Mouse (Mus musculus) inflammation-experienced regulatory T-cells, adult 6 months (primary cell): ENCODE measurements around the gene Corin. TPM values are rescaled to one million over a fixed set of nuclear protein-coding genes. Genes with fewer than 3 reads are reported as not detected.

Experiments
- ATAC-seq: one replicate; pipeline ENCODE4 v1.8.0; 2017
- polyA plus RNA-seq, 3 experiments: library from polyadenylated mRNA; unstranded; fragments of 100-300 nt; shearing (Covaris generic); gene quantifications; one replicate each; pipeline ENCODE4 v1.2.1; 2017

Corin gene
- polyA plus RNA-seq, 3 experiments from 2014 or later: 0.12 to 0.30 (median 0.16) TPM

DNA sequence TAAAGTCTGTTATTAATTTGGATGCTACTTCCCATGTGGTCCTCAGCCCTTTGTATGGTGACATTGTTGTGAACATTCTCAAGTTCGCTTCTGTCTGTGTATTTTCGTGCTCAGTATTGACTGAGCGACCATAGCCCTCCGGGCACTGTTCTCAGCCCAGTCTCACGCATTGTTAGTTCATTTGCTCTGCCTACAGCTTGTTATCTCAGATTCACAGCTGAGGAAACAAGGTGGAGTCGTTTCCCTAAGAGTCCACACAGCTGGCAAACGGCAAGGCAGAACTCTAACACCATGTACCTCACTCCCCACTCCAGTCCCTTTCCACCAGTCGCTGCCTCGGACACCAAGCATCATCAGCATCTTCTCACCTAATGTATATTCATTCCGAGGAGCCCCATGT is 63.1 kb downstream of the Corin start:
- no peak for ATAC-seq

- ATAC-seq: no peak
These were observed 69.2 kb downstream of the Corin start for GRCm38 (mm10) chr5:72435085-72435484.

DNA sequence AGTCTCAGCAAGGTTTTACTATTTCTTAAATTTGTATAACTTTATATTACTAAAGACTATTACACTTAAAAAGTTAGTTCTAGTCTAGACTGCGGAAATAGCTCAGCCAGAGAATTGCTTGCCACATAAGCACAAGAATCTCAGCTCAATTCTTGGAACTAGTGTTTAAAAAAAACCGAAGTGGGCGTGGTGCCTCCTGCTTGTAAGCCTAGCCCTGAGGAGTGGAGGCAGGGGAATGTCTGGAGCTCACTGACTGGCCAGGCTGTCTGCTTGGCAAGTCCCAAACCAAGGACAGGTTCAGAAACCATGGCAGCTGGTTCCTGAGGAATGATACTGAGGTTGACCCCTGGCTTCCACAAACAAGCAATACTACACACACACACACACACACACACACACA is 72.4 kb downstream of the Corin start:
- no peak for ATAC-seq

DNA sequence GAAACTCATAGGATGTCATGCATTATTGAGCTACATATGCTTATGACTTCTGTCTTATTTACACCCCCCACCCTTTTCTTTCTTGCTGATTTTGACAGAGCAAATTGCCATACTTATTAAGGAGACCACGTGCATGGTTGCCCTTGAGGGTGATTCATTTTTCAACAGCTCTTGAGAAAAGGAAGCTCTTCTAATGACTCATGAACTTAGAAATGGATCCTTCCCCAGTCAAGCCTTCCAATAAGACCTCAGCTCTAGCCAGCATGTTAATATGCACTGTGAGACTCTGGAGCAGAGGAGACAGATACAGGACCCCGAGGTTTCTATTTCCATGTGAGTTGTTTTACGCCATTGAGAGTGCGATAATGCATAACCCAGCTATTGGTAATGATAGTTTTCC is 76.7 kb downstream of the Corin start:
- no peak for ATAC-seq

DNA sequence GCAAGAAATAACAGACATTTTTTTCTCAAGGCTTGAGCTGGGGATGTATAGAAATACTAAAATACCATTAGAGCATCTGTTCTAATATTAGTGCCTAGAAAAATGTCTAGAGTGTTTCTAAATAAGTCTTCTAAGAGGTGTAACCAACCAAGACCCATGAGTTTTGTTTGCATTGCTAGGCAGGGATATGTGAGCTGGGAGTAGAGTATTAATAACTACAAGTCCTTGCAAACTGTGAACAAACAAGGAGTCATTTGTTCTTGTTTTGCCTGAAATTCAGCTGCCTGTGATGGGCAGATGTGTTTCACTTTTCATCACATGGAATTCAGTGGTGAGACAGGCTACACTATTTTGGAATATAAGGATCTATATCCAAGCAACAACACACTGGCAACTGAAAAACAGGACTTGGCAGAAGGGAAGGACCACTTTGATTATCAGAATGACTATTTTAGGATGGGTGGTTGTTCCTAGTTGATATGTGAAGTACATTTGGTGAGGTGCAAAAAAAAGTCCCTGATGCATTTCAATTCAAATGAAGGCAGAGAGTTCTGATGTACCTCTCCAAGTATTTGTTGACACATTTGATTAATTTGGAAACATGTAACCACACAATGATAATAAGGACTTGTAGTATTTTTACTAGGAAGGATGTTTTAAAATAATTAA is 78.8 kb downstream of the Corin start:
- ATAC-seq: no peak

- ATAC-seq: no peak
These were observed 92.4 kb downstream of the Corin start for GRCm38 (mm10) chr5:72411874-72412329.

DNA sequence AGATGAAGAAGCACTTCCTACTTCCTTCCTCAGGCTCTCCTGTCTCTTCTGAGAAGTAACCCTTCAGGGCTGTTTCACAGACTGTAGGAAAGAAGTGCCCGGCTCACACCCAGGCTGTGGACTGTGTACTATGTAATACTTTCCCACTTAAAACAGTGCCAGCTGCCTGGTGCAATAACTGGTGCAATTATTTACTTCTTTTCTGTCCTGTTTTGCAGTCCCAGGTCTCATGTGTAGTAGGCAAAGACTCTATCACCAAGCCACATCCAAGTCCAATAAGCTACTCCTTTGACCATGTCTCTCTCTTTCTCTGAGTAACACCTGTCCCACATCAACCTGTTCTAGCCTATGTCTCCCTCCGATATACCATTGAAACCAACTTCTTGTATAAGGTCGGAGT is 93.4 kb downstream of the Corin start:
- no peak for ATAC-seq

GRCm38 (mm10) chr5:72403376-72403775 is 100.9 kb downstream of the Corin start:
- ATAC-seq: no peak

GRCm38 (mm10) chr5:72402913-72403312 is 101.4 kb downstream of the Corin start:
- no peak for ATAC-seq

DNA sequence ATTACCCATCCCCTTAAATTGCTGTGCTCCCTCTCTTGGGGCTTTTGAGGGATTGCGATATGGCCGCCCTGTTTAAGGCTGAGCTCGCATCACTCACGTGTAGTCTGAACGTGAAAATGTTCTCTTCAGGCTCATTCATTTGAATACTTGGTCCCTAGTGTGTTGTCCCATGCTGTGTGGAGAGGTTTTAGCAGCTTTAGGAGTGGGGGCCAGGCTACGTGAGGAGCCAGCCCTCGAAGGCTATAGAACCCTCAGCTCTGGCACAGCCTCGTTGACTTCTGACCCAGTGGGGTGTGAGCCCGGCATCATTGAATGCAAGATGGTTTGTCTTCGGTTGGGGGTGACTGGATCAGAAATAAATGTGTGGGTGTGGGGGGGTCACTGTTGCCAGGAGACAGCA is 102.5 kb downstream of the Corin start:
- ATAC-seq: no peak

GRCm38 (mm10) chr5:72401251-72401650 is 103.0 kb downstream of the Corin start:
- ATAC-seq: no peak

DNA sequence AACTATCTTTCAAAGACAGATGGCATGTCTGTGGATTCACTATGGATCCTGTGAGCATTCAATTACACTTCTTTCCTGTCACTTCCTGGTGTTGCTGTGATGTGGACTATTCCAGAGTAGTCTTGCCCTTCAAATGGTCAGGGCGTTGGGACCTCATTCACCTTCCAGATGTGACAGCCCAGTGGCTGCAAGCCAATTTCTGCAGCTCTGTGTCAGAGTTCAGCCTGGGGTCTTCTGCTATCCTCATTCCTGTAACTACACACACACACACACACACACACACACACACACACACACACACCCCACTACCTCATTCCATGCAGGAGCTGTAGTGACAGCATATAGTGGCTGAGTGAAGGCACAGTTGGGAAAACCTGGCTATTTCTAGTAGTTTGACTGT is 122.1 kb downstream of the Corin start:
- no peak for ATAC-seq

DNA sequence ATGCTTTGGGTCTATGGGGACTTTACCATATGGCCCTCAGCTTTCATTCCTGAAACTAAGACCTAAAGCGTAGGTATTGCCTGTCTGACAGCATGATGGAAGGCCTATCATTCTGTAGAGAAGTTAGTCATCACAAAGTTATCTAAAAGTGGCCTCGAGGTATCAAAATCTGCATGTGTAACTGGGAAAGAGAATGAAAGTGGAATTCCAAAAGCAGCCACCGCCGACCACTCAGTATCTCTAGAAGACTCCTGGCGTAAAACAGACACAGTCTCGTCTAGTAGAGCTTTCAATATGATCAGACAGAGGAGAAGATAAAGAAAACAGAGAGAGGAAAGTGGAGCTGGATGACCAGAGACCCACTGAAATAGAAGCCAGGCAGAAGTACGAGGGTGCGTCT is 123.7 kb downstream of the Corin start:
- no peak for ATAC-seq

GRCm38 (mm10) chr5:72368004-72368403 is 136.3 kb downstream of the Corin start:
- no peak for ATAC-seq

- ATAC-seq: no peak
These were observed 138.5 kb downstream of the Corin start for GRCm38 (mm10) chr5:72365801-72366200.

GRCm38 (mm10) chr5:72363838-72364237 is 140.4 kb downstream of the Corin start:
- no peak for ATAC-seq

- no peak for ATAC-seq
These were observed 150.5 kb downstream of the Corin start for GRCm38 (mm10) chr5:72353746-72354145.

GRCm38 (mm10) chr5:72350081-72350758 is 154.1 kb downstream of the Corin start:
- ATAC-seq: peak; percentile 97

- no peak for ATAC-seq
These were observed 155.7 kb downstream of the Corin start for GRCm38 (mm10) chr5:72348591-72348990.

- no peak for ATAC-seq
These were observed 168.4 kb downstream of the Corin start for GRCm38 (mm10) chr5:72335873-72336272.

DNA sequence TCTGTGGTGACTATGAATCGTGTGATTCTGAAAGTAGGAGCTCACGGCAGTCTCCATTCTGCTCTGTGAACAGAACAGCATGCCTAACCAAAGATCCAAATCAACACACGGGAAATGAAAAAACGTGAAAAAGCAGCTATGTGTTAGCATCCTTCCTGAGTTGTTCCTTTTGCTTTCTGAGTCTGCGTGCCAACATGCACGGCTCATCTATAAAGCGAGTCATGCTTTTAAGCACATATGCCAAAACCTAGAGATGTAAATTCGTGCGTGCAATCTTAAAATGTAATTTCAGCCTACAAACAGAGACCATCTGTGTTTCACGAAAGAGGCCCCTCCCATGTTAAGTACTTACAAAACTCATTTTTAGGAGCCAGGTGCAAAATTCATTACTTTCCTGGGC is 171.4 kb downstream of the Corin start:
- ATAC-seq: no peak

GRCm38 (mm10) chr5:72331217-72331616 is 173.1 kb downstream of the Corin start:
- no peak for ATAC-seq

- no peak for ATAC-seq
These were observed 173.6 kb downstream of the Corin start for GRCm38 (mm10) chr5:72330648-72331047.

- ATAC-seq: no peak
These were observed 174.8 kb downstream of the Corin start for GRCm38 (mm10) chr5:72329453-72329852.

GRCm38 (mm10) chr5:72315282-72315681 is 189.0 kb downstream of the Corin start:
- ATAC-seq: no peak
